Mouse (Mus musculus): ENCODE results near the gene Map2k6.

Map2k6 gene

DNA sequence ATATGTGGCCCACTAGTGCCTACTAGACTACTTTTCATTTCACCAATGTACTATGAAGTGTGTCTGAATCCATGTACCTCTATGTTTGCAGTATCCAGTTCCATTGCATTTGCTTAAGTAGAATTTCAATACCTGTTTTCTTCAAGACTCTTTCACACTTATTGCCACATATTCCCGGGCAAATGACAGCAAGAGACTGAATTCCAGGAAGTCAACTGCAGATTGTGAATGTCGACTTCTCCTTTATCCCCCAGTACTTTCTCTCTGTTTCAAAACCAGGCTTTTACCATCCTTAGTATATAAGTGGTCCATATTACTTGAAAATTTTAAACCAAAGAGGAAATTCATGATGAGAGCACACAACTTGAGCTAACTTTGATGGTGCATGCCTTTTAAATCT is 4.7 kb downstream of the Map2k6 start:
- no peak for DNase-seq (ENCODE audit: low spot score)

DNA sequence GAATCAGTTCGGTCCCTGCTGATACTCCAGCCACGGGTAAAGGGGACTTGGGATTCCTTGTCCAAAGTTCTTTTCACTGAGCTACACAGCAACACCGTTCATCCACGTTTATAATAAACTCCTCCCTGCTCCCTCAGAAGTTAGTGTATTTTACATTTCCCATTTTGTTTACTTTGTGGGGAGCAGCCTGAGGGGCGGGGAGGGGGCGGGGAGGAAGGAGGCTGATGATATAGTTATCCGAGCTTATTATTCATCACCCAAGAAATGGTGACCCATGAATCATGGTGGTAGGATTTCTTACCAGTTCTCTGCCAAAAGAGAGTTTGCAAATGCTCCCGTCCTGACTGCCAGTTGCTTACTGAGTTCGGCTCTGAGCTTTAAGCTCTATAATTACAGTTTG is 6.7 kb downstream of the Map2k6 start:
- no peak for DNase-seq (ENCODE audit: low spot score)

DNA sequence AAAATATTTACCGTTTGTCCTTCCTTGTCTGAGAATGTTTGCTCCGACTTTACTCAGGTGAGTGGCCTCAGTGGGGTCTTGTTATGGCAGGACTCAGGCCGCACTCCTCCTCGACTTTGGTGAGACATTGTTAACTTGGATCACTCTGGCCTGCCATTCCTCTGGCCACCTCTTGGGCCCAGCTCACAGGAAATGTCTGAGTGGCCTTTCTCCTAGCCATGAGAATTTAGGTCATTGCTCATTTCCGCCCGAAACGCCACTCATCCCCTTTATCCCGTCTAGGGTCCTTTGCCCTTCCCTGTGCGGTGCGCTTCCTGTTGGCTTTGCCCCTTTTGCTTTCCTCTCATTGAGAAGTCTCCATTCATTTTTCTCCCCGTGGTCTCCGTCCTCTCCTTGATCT is 10.2 kb downstream of the Map2k6 start:
- no peak for DNase-seq (ENCODE audit: low spot score)

DNA sequence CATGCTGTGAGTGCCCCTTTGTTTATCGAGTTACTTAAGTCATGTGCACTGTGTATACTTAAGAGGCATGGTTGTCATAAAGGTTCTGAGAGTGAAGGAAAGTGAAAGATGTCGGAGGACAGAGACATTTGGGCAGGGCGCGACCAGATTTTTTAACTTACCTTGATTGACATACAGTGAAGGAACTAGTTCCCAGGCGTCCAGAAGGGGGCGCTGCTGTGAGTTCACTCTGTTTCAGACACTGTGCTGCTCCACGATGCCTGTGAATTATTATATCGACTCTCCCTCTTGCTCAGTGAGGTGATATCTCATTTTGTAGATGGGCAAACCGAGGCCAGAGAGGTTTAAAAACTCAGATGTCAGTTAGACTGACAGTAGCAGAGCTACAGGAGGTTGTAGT is 10.9 kb downstream of the Map2k6 start:
- DNase-seq (ENCODE audit: low spot score): peak; percentile 17

DNA sequence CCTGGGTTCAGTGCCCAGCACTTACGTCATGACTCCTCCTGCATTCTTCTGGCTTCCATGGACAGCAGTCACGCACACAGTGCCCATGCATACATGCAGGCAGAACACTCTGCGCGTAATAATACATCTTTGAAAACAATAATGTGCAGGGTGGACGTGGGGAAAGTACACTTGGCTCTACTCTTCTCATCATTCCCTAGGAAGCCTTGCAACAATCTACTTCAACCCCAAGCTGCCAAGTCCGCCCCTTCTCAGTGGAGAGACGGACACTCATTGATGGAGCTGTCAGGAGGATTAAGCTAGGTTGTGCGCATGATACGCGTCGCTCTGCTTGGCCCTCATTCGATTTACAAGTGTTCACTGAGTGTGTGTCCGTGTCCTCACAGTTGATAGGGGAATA is 12.7 kb downstream of the Map2k6 start:
- DNase-seq (ENCODE audit: low spot score): no peak

DNA sequence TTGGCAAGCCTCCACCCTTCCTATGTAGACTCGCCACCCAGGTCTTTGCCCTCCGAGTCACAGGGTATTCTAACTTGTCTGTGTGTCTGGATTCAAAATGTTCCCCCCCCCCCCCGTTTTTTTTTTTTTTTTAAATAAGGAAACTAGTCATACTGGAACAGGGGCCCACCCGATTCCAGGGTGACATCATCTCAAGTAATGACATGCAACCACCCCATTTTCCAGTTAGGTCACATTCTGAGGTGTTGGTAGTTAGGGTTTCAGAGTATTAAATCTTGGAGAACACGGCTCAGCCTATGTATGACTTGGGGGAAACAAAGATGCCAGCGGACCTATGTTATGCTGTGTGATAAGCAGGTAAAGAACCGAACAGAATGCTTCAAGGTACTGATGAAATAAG is 15.3 kb downstream of the Map2k6 start:
- no peak for DNase-seq (ENCODE audit: low spot score)

DNA sequence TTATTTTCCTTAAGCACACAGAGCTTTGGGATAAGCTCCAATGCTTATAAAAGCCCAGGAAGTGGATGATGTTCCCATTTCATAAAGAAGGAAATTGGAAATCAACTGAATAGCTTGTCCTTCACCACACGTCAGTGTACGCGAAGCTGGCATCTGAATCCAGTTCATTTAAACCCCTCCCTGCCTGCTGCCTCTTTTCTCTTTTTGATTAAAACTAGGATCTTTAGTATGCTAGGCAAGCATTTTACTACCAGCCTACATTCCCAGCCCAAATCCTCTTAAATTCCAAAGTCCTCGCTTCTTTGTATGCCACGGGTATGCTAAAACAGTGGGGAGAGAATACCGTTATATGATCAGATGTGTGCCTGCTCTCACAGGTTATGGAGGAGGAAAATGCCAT is 17.8 kb downstream of the Map2k6 start:
- no peak for DNase-seq (ENCODE audit: low spot score)

DNA sequence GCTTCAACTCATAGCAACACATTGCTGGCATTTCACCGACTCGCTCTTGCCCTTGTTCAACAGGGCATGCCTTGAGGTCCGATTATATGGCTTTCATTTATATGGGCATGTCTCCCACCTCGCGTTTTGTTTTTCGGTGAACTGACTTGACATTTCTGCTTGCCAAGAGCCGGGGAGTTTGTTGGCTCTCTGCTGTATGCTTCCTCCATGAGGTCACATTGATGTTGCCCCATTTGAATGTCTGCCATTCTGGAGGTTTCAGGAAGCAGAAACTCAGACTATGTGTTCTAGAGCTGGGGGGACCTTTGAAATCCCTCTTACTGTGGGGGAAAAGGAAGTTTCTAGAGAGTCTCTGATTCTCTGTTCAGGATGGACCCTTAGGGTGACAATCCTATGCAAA is 21.5 kb downstream of the Map2k6 start:
- DNase-seq (ENCODE audit: low spot score): no peak

DNA sequence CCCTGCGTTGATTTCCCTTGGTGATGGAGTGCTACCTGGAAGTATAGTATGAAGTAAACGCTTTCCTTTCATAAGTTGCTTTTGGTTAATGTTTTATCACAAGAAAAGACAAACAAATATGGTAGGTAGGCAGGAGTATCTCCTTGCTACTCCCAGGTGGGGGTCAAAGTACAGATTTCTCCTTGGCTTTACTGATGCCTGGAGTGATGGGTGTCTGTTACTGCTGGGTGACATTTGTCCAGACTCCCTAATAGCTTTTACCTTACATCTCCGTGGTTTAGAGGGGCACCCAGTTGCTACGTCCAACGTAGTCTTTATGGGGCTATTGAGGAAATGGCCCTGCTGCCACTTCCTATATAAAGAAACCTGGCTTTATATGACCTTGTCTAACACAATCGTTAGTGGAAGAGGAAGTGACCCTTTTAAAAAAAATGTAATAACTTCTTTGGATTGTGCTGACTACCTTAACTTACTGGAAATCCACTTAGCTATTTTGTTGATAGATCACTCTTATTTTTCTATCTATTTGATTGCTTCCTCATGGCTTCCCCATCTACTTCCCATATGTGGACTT is 27.7 kb downstream of the Map2k6 start:
- DNase-seq (ENCODE audit: low spot score): no peak

DNA sequence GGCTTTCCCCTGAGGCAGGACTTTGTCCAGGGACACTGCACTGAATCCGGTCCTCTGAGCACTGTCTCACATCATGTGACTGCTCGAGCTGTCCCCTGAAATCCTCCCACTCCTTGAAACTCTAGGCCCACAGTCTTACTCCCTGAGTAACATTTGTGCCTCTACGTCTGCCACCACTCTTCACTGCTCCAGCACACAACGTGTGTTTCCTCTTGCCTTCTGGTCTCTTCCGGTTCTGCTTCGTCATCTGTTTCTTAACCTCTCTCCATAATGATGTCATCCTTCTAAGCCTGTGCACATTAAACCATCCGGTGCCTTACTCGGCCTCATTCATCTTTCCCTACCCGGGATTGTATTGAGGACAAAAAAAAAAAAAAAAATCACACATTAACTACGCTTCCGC is 28.2 kb downstream of the Map2k6 start:
- no peak for DNase-seq (ENCODE audit: low spot score)

DNA sequence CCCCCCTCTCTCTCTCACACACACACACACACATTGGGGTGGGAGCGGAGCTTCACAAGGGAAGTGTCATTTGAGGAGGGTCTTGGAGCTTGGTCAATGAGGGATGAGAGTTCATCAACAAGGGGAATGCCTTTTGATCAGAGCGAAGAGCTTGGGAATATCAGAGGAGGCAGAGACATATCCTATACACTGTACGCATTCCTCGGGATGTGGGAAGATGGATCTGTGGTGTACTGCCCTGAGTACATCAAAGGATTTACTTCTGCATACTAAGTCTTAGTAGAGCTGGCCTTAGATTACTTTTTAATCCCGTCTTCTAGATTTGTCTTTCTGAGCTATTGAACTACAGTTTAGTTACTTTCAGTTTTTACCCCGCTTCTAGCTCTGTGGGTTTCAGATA is 30.1 kb downstream of the Map2k6 start:
- DNase-seq (ENCODE audit: low spot score): no peak

DNA sequence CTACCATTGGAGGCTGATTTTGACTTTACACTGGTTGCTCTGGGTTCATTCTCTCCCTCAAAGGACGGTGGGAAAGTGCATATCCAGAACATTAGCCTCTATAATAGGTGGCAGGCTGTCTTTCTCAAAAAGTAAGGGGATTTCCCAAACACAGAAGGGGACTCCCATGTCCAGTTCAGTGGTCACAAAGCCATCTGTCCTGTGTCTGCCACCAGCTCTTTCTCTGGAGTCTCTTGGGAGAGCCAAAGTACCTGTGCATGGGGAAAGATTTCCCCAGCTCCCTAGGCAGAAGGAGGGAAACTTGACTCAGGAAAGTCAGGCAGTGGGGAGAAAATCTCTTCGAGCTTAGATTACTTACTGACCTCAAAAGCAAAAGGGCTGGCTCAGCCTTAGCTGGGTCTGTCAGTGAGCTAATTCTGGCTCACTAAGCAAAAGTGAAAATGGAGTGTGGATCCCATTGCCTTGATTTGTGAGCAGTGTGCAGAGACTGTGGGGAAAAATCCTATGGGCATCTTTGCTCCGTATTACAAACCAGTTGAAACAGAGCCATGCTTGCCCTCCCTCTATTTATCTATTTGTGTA is 31.0 kb downstream of the Map2k6 start:
- DNase-seq (ENCODE audit: low spot score): no peak

DNA sequence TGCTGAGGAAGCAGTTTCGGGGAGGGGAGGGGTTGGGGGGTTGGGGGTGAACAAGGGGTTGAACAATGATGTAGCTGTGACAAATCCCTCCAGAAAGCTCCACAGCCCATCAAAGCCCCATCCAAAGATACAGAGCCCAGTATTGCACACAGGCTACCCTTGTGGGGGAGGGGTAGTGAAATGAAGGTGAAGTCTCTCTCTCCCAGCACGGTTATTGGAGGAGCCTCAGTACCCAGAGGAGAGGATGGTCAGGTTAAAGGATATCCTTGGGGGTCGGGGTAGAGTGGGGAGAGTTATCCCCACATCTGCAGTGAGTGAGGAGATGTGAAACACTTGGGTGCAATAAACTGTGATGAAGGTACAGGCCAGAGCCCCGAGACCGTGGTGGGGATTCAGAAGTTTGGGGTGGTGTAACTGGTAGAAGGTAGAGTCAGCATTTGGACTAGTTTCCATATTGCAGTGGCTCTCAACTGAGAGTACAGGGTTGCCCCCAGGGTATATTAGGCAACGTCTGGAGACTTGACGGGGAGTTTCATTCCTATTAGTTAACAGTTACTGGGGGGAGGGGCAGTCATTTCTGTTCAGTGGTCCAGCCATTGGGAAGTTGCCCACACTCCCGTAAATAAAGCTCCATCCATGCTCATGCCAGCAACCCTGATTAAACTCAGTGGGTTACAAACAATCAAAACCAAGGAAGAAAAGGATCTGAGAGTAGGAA is 37.1 kb downstream of the Map2k6 start:
- DNase-seq (ENCODE audit: low spot score): no peak

DNA sequence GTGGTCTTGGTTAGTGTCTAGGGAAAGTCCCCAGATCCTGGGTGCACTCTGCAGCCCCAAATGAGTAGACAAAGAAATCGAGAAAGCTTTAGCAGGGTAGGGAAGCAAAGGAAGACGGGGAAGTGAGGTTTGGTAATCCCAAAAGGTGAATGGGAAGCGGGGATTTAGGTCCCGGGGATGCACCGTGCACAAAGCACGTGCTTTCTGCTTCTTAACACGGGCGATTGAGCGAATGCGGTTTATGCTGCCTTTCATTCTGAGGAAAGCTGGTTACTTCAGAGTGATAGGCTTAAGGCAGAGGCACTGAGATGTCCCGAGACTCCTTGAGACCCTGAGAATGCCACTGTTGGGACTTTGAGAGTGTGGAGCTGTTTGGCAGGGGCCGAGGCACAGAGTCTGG is 38.1 kb downstream of the Map2k6 start:
- no peak for DNase-seq (ENCODE audit: low spot score)

DNA sequence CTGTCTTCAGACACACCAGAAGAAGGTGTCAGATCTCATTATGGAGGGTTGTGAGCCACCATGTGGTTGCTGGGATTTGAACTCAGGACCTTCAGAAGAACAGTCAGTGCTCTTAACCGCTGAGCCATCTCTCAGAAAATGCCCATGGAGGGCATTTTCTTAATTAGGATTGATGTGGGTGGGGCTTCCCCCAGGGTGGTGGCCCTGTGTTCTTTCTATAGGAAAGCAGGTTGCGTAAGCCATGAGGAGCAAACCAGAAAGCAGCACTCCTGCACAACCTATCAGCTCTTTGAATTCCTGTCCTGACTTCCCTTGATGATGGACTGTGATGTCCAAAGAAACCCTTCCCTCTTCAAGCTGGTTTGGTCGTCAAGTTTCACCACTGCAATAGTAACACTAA is 39.2 kb downstream of the Map2k6 start:
- no peak for DNase-seq (ENCODE audit: low spot score)

DNA sequence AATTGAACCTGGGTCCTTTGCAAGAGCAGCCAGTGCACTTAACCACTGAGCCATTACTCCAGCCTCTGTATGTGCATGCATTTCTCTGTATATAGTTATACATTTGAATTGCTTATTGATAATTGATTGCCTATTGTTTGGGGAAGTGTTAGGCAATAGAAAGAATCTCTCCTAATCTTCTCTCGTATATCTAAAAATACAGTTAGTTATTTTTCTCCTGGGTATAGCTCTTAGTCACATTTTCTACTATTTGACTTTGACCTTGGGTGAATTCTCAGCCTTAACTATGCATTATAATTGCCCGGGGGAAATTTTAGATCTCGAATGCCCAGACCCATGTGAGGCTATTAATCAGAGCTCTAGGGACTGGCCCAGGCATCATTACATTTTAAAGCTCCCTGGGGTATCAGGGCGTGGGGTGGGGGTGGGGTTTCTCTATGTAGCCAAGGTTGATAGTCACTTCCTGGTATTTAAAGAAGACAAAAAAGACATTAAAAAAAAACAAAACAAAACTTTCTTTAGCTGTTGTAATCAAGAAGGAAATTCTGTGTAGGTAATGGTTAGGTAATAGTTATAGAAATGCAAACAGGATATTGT is 39.9 kb downstream of the Map2k6 start:
- no peak for DNase-seq (ENCODE audit: low spot score)

DNA sequence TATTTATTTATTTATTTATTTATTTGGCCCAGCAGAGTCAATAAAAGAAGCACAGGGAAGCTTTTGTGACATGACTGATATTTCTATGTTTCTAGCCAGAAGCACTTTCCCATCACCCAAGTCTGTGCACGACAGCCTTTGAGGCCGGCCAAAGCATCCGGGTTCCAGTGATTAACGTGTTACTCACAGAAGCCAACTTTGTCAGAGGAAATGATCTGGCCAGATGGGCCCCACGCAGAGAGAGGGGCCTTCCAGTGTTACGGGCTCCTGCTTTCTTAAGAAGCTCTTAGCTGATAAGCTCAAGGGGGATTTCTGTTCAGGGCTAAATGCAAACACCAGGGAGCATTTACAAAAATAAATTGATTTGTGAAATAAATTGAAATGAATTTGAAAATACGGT is 40.4 kb downstream of the Map2k6 start:
- DNase-seq (ENCODE audit: low spot score): no peak

DNA sequence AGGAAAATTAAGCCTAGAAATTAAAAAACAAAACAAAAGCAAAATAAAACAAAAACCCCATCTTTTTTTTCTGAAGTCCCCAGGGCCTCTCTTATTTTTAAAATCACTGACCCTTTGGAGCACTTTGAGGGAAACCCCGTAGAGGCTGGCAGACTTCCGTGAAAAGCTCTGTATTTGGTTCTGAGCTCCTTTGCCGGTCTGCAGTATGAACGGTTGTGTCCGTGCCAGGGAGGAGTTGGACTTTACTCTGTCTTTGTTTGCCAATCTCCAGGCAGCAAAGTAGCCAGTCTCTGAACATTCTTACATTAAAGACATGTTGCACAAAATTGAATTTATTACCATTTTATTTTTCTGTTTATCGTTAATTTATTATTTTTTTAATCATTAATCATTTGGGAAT is 45.7 kb downstream of the Map2k6 start:
- no peak for DNase-seq (ENCODE audit: low spot score)

DNA sequence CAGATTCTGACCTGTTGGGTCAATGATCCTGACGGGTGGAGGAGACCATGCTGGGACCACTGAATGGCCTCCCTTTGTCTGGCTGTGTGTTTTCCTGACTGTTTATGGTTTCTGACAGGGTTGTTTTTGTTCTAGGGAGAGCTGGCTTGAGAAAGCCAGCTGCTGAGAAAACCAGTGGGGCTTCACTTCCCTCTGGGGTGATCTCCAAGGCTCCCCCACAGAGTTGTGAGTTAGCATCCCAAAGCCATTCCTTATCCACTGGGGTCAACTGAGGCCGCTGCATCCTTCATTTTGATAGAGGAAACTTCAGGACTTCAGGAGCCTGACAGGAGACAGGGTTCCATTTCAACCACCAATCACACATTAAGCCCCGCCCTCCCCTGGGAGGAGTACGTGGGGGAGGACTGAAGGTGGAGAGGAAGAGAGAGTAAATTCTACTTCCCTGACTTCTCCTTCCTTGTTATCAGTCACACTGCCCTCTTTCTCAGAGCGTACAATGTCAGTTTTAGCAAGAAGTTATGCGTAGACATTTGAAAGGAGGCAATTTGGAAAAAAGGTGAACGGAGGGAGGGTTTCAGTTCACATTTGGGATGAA is 49.3 kb downstream of the Map2k6 start:
- peak; percentile 25 for DNase-seq (ENCODE audit: low spot score)

DNA sequence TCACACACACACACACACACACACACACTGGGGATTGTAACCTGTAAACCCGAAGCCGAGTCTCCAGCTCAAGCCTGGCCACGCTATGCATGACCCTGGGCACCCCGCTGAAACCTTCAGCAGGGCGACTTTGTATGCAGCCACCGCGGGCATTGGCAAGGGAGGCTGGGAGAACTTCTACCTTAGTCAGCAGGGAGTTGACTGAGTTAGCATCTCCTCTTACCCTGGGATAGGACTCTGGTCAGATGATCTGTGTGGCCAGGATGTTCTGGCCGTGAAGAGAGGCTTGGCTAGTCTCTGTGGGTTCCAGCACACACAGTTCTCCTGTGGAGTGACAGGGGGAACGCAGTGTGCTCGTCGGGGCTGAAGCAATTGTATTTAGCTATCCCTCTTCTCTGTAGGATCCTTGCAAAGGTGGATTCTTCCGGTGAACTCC is 49.8 kb downstream of the Map2k6 start:
- peak; percentile 31 for DNase-seq (ENCODE audit: low spot score)

DNA sequence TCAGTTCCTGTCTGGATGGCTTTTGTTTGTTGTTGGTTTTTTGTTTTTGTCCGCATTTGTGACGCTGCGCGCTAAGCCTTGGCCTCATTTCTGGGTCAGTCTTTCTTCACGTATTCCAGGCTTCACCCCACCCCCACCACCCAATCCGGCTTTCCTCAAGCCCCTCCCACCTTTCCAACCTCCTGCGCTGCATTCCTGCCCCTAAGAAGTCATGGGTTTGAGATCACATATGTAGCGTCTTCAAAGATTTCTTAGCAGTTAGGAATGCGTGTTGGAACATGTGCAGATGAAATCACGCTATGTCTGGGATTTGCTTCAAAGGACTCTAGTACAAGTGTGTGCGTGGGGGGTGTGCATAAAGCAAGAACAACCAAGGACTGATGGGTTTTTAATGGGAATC is 50.3 kb downstream of the Map2k6 start:
- no peak for DNase-seq (ENCODE audit: low spot score)

DNA sequence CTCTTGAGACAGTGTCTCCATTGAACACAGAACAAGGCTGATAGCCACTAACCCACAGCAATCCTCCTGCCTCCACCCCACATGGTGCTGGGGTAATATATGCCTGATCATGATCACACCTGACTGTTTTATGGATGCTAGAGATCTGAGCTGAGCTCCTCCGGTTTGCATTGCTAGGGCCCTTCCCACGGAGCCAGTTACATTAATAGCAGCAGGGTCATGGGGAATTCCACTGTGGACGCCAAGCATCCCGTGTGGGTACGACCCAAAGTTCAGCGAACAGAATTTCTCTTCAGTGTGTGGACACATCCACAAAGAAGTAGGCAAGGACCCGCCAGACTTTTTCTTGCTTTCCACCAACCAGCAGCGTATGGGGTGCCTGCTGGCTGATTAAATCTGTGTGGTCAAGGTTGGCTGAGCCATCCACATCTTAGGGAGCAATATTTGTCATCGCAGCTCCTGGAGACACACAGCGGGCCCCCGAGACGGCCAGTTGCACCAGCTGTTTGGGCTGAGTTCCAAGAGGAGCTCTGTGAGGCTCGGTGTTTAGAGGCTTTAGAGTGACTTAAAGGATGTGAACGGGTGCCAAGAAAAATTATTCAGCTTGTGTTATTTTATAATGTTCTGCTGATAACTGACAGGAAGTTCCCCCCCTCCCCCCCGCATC is 51.3 kb downstream of the Map2k6 start:
- peak; percentile 12 for DNase-seq (ENCODE audit: low spot score)

DNA sequence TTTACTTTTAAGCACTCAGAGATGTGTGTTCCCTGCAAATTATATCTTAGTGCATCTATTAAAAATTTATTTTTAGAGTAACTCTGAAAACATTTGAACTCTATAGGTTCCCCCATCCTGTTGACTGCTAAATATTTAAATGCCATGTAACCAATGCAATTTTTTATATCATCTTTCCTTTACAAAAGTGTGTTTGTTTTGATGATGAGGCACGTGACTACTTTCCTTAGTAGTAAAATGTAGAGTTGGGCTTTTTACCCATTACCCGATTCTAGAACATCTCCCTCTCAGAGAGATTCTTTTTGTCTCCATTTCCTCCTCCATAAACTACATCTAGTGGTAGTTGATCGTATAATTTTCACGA is 51.8 kb downstream of the Map2k6 start:
- no peak for DNase-seq (ENCODE audit: low spot score)
